Mouse (Mus musculus) Muller cell, postnatal 12 days (primary cell): ENCODE measurements around the gene Cd200.

Source experiments
- DNase-seq: peaks from one replicate; pipeline ENCODE4 v3.0.0-alpha.2; 2015; ENCODE audit errors: inconsistent ontology term

Gene Cd200

GRCm38 (mm10) chr16:45344879-45345278 is 64.0 kb downstream of the Cd200 start:
- no peak for DNase-seq

GRCm38 (mm10) chr16:45336478-45336877 is 72.4 kb downstream of the Cd200 start:
- DNase-seq, result no peak

- DNase-seq, result no peak
Measured at GRCm38 (mm10) chr16:45334891-45335290, 74.0 kb downstream of the Cd200 start.

- DNase-seq, result no peak
Measured at GRCm38 (mm10) chr16:45334376-45334765, 74.5 kb downstream of the Cd200 start.

DNA sequence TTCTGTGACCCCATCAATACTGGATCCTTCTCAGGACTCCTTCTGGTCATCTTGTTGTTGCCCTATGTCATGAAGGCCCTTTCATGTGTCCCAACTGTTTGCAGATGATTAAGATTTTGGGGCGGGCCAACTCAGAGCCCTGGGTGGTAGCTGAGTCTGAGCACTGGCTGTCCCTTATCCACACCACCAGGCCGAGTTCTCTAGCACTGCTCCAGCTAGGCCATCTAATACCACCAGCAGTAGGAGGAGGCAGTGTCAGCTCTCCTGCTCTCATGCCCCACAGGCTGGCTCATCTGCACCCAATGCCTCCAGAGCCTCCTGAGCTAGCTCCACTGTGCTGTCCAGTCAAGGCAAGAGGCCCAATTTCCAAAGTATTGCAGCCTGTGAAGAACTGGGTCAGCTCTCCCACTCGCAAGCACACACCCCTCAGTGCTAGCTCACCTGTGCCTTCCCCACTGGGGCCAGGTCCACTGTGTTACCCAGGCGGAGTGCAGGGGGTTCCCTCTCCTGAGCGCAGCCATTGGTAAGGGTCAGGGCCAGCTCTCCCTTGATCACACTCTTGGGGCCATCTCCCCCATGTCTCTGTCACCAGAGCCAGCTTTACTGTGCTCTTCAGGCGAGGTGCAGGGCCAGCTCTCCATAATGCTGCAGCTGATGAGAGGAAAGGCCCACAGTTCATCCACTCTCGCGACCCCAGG is 75.0 kb downstream of the Cd200 start:
- DNase-seq, result no peak

DNA sequence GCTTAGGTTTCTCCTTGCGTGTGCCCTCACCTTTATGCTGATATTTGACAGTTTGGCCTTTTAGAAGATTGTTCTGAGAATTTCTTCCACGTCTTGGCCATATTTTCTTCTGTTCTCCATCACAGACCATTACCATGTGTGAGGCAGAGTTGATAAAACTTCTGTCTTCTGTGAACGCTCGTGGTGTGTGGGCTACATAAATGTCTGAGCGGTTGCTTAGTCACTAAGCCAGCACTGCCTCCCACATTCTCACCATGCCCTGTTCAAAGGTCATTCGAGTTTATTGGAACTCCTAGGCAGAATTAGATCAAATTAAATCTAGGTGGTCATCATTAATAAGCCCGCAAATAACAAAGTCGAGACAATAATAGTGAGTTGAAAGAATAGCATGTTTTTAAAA is 76.3 kb downstream of the Cd200 start:
- no peak for DNase-seq
